Mouse (Mus musculus) gastrocnemius, postnatal 25 days (tissue): ENCODE results near the gene Nradd. TPM values are rescaled to one million over a fixed set of nuclear protein-coding genes. Genes with fewer than 3 reads are reported as not detected.

Experiments
- DNase-seq: peaks from one replicate; pipeline ENCODE4 v3.0.0; 2022
- long read RNA-seq, 2 experiments: library from polyadenylated mRNA; stranded (forward); transcript quantifications; one replicate each; pipeline ENCODE4 v2.0.0; 2021
- total RNA-seq, 2 experiments: library from RNA; stranded (reverse); gene quantifications; 1 replicate in 1 of 2; 2 replicates in 1 of 2; pipeline ENCODE4 v1.2.3; 2021

Gene Nradd
- under 1 TPM; 0.80 to 0.87 TPM for total RNA-seq
- long read RNA-seq, experiment 1, partial matches to known transcripts = 0 of 2 reads
- long read RNA-seq, experiment 1, other reads (novel, unspliced or antisense) = 2 of 2 reads
- long read RNA-seq, experiment 2, partial matches to known transcripts = 0 of 3 reads
- long read RNA-seq, experiment 2, other reads (novel, unspliced or antisense) = 3 of 3 reads

DNA sequence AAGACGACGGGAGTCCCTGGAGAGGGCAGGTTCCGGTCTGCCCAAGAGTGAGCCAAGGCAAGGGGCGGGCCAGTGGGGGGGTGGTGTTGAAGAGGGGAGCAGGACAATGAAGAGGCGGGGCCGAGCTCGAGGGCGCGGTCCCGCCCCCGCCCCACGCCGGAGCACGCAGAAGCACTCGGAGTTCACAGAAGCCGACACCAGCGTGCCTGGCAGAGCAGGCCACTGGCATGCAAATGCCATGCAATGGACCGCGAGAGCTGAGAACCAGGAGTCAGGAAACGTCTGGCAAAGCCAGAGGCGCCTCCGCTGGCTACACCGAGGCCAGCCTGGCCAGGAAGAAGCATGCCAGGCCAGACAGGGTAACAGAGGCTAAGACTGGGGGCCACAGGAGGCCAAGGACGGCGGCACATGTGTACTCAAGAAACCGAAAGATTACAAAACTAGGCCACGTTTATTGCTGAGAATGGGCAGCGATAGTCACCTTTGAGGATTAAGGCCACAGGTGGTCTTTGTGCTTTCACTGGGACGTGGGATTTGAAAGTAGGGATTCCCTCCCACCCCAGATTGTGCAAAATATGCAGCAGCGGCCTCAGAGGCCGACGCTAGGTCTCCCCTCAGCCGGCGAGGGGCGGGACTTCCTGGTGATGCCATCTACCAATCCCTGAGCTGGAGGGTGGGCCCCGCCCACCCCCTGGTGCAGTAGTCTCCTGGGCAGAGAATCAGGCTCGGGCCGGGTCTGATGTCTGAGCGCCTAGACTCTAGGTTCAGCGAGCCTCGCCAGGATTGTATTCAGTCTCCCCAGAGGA lies at the start of gene Nradd:
TSS of gene Nradd (minus strand) at position 92 of the 806 bp plus-strand sequence.
- DNase-seq = peak; percentile 88

DNA sequence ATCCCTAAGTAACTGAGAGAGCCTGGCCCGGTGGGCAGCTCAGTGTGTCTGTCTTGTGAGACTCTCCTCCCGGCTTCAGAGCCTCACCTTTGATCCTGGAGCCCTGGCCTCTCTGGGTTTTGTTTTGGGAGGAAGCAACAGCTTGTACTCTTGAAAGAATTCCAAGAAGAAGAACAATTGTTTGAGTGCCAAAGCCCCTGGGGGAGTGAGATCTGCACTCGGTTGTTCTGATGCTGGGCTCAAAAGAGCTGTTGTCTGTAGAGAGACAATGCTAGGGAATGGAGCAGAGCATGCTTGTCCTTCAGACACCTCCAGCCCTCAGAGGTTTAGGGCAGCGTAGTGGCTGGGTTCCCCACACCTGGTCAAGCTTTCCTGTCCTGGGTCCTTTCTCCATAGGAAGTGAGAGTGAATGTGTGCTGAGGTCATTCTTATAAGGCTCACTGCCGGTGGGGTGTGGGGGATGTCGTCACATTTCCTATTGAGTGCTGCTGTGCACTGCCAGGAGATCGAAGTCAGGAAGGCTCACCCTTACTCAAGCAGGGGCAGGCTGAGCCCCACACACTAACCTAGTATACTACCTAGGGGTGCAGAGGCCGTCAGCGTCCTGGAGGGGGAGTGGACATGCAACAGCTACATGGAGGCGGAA lies 49.0 kb upstream of the Nradd start:
- no peak for DNase-seq

DNA sequence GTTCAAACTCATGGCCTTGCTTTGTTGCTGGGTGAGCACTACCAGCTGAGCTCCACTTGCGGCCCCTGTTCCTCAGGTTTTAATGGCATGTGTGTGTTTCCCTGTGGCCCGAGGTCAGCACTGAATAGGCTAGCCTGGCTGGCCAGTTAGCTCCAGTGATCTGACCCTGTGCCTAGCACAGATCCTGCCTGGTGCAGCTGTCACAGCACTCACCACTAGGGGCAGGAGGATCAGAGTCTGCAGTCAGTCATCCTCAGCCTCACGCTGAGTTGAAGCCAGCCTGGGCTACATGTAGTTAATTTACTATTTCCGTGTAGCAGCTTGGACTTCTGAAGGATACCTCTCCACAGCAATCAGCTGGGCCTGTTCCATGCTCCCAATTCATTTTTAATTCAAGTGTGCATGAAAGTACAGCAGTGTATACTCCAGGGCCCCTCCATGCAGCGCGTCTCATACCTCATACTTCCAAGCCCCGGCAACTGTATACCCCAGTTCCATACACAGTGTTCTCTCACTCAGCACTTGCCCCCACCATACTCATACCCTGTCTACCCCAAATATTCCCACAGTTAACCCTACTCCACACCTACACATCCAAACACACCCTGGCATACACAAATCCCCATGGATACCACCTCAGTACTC lies 48.3 kb upstream of the Nradd start:
- no peak for DNase-seq

DNA sequence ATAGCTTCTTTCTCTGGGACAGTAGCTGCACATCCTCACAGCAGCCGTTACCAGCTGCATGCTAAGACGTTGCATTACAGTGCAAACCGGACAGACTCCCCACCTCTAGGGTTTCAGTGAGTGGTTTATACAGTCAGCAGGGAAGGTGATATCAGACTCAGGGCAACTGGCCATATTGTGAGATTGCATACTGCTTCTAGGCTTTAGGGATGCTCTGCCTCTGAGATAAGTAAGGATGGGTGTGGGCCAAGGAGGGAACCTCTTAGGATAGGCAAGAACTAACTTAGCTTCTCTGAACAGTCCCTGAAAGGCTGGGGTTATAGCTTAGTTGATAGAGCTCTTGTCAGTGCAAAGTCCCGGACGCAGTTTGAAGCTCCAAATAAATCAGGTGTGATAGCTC lies 45.5 kb upstream of the Nradd start:
- DNase-seq = no peak

DNA sequence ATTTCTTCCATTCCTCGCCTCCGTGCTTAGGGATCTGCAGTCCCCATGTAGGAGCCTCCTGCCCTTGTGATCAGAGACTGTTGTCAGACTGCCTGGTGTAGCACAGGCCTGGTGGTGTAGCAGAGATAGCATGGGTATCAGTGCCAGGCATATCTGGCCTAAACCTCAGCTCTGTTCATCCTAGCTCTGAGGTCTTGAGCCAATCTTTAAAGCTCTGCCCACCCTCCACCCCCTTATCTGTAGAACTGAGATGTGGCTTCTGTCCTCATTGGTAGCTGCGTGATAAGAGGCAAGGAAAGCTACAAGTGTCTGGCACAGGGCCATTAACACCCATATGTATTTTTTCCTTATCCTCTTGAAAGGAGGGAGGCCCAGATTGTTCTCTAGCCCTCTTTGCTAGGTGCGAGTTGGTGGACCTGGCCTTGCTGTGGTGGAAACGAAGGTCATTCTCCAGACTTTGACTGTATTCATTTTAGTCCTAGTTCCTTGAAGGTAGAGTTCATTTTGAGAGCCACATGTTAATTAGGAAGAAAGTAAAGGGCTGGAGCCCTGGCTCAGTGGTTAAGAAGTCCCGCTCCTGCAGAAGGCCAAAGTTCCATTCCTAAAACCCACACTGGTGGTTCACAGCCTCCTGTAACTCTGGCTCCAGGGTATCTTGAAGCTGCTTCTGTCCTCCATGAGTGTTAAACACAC lies 44.5 kb upstream of the Nradd start:
- DNase-seq = no peak

DNA sequence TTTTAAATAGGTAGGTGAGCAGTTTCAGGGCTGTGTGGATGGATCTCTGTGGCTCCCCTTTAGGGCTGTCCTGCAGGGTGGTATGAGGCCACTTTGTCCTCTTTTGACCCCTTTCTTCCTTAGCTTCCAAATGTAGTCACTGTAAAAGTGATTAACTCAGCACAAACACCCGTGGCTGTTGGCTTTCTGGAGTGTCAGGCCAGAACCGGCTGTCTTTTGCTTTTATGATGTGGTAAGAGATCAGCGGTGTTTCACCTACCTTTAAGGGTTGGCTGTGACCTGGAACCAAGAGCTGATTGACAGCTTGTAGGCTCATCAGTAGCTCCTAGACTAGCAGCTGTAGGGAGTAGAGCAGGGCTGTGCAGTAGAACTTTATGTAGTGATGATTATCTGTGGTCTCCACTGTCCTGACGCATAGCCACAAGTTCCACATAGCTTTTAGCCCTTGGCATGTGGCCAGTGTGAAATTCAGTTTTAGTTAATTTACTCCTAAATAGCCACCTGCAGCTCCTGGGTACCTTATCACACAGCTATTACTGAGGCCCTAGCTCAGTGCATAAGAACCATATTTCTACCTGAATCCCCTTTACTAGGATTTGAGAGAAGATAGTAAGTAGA lies 43.1 kb upstream of the Nradd start:
- no peak for DNase-seq

DNA sequence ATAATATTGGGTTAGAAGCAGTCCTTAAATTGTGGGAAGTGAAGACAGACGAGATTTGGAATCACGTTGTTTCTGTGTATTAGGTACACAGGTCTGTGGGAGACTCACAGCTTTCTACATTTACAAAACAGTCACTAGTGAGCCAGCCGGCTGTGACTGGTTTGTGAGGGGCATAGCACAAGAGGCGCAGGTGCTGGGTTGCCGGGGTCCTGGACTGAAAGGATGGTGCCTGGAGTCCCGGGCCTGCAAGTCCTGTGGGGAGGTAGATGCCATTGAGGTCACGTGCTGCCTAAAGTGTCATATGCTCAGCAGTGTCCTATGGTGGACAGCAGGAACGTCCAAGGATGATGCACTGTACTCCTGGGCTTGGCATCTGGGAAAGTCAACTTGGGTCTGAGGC lies 42.1 kb upstream of the Nradd start:
- no peak for DNase-seq

DNA sequence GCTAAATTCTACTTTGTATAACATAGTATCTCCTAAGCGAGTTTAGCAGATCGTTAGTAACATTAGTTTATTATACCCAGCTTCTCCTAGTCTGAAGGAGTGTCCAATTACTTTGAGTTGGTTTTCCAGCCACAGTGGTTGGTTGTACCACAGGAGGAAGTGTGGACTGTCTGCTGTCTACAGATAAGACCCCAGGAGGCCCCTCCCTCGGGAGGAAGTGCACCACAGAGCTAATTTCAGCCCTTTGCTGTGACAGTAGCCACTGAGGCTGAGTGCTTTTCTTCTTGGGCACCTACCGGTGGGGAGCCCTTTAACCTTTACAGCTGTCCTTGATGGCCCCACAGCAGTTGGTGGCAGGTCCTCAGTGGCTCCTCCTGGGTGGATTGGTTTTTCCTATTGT lies 41.7 kb upstream of the Nradd start:
- no peak for DNase-seq

DNA sequence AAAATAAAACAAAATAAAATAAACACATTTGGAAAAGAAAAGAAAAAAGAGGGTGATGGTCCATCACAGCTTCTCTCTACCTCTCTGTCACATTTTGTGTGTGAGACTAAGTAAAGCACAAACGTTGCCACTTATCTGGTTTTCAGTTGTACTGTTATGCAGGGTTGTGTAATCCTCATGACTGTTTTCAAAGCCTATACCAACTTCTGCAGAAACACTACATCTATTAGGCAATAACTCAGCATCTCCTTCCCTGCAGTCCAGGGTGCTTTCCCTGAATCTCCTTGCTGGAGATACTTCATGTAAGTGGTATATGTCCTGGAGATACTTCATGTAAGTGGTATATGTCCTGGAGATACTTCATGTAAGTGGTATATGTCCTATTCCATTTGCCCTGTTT lies 38.6 kb upstream of the Nradd start:
- no peak for DNase-seq

DNA sequence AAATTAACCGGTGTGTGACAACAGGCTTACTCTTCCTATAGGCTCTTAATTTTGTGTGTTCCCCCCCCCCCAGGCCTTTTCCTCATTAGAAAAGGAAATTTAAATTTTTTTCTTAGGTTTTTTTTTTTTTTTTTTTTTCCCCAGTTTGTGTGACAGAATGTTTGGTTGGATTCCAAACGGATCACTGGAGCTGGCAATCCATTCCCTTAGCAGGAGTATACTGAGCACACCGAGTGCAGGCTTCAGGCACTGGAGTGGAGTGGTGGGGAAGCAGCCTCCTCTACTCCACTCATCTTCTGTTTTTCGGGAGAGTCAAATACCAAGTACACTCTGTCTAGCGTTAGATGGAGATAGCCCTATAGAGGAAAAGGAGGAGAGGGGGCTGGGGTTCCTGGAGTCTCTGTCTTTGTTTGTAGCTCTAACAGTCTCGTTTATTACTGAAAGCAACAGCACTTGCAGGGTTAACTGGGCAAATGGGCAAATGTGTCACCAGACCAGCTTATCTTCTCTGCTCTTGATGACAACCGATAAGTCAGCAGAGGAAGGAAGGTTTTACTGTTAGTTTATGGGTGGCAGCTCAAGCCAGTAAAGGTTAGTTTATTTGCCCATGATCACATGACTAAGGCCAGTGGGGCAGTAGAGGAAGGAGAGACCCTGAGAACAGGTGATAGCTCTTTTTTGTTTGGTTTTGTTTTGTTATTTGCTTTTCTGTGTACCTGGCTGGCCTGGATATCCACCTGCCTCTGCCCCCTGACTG lies 36.8 kb upstream of the Nradd start:
- DNase-seq = no peak

DNA sequence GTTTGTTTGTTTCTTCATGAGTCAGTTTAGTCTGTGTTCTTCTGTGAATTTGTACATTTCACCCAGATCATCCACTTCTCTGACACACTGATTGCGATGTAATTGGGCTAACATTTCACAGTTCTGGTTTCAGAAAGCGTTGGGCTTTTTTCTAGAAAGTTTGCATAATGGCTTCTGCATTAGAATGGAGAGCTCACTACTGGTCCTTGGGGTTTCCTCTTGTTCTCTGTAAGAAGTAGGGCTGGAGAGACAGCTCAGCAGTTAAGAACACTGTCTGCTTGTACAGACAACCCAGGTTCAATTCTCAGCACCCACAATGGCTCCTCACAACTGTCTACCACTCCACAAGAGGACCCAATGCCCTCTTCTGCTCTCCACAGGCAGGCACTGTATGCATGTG lies 36.0 kb upstream of the Nradd start:
- no peak for DNase-seq

DNA sequence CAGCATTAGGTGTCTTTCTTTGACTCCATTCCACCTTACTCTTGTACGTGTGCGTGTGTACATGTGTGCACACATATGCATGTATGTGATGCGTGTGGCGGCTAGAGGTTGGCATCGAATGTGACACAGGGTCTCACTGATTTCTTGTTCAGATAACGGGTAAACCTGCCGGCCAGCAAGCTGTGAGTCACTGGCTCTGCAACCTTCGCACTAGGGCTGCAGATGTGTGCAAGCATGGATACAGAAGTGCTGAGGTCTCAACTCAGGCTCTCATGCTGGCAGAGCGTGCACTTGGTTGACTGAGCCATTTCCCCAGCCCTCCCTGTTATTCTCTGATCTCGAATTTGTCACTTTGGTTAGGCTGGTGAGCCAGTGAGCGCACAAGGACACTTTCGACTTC lies 35.3 kb upstream of the Nradd start:
- no peak for DNase-seq

DNA sequence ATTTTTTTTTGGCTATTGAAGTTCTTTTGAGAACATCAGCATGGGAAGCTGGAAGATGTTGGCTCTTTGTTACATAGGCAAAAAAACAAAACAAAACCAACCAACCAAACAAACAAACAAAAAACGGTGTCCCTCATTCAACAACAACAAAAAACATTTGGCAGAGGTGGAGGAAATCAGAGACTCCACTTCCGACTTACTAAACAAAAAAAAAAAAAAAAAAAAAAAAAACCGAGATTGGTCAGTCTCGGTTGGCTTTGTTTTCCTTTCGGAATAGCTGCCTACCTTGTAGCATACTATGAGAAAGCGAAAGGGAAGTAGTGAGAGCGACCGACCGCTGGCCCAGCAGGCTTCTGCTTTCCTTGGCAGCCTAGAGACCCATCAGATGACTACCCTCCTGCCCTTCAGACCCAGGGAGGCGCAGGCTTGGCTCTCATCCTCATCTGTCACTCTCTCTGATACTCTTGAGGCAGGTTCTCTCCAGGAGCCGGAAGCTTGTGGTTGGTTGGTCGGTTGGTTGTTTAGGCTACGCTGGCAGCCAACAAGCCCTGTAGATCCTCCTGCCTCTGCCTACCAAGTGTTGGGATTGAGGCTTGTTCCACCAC lies 33.3 kb upstream of the Nradd start:
- no peak for DNase-seq

DNA sequence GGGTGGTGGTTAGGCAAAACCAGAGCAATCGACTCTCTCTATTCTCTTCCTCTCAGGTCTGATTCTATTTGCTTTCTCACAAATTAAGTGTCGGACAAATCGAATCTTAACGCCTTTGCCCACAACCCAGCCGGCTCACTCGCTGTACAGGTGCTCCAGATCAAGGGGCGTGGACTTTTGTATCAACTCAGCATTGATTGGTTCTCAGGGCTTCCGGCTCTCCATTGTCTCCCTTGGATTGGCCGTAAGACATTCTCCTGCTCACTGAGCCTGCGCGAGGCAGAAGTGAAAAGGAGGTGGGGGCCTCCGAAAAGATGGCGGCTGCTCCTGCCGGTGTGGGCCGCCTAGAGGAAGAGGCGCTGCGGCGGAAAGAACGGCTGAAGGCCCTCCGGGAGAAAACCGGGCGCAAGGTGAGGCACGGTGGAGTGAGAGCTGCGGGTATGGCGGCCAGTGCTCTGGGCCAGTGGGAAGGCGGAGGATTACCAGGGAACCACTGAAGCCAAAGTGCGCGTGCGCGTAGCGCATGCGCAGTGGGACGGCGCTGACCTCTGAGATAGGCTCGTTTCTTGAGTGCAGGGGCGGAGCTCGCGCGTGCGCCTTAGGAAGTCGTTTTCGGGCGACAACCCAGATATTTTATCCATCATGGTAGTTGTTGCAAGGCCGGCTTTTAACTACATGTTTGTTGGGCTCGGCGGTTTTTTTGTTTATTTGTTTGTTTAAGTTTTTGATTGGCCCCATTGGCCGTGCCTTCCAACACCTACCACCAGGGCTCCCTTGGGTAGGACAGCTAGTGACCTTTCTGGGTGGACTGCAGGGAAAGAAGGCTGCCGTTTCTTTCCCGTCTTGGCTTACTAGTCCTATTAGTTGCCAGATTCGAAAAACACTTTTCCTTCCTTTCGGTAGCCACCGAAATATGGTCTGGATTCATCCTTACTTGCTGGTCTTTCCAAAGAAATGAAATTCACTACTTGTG lies 32.3 kb upstream of the Nradd start, which contains the start of gene Ccdc12:
TSS of gene Ccdc12 (plus strand) at position 255 of the 973 bp plus-strand sequence.
- DNase-seq = peak; percentile 94

DNA sequence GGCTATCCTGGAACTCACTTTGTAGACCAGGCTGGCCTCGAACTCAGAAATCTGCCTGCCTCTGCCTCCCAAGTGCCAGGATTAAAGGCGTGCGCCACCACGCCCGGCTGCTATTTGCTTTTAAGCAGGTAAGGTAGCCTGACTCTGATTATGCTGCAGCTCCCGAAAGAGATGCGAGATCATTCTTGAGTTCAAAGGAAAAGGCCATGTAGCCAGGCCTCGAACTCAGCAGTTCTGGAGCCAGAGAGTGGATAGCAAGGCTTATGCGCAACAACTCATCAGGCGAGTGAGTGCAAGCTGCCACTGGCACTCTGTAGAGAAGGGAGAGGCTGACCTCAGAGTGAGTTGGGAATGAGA lies 31.4 kb upstream of the Nradd start:
- DNase-seq = no peak

DNA sequence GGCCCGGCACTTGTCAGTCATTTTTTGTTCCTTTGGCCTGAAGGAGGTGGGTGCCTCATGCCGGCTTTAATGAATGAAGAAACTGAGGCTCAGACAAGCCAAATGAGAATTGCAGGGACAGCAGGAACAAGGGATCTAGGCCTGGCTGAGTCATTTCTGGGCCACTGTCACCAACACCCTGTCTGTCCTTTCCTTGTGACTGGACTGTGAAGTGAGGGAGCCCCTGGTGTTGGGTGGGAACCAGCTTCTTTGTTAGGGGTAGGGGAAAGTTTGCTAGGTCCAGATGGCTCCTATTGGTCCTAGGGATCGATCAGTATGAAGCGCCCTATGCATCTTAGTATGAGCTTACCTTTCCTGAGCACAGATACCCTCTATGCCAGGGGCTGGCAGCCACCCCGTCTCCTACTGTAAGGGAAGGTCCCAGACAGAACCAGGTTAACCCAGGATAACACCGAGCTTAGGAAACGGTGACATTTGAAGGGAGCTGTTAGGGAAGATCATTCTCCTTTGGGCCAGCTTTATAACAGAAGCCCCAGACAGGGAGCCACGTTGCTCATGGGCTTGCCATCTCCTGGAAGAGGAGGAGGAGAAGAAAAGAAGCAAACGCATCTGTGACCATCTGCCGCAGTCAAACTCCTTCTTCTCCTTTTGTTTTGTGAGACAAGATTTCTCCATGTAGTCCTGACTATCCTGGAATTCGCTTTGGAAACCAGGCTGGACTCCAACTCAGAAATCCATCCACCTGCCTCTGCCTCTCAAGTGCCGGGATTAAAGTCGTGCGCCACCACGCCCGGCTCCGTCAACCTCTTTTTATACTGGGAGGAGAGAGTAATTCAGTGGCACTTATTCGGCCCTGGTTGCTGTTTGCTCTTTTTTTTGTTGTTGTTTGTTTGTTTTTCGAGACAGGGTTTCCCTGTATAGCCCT lies 30.7 kb upstream of the Nradd start:
- DNase-seq = no peak

DNA sequence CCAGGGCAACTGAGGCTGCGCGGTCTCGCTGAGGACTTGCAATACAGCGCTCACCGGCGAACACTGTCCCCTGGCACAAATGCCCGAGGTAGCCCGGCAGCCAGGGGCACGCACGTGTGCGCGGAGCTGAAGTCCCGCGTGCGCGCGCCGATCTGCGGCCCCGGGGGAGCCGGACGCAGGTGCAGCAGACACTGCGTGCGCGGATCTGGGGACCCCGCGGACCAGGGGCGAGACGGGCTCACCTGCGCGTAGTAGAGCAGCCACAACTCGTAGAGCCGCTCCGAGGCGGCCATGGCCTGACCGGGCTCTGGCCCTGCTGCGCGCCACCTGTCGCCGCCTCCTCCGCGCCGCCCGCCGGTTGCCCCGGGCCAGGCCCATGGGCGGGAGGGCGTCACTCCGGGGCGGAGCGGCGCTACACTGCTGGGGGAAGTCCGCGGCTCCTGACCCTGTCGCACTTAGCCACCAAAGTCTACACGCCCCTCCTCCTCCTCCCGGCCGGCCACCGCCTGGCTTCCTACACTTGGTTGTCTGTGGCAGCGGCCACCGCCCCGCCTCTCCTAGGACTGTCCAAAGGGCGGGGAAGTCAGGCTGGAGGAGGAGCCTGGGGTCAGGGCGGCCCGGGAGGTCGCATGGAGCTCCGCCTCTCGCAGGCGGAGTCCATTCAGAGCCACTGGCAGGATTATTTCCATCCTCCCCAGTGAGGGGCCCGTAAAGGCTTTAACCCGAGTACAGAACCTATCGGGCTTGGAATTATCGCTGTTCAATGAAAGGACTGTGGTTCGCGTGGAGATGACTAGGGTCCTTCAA lies 29.6 kb upstream of the Nradd start, which contains the start of gene Nbeal2:
TSS of gene Nbeal2 (minus strand) at position 507 of the 807 bp plus-strand sequence.
- DNase-seq = peak; percentile 95
